Mouse (Mus musculus): ENCODE results near the gene Scarf1. TPM values are rescaled to one million over a fixed set of nuclear protein-coding genes. Genes with fewer than 3 reads are reported as not detected.
A peak's percentile ranks its signal among the peaks of the same experiment; 100 is the strongest.

Scarf1 gene
- total and polyA plus RNA-seq, 2 experiments from 2014 or later, result 10.0 to 20.2 TPM

GRCm38 (mm10) chr11:75511213-75511612 is 2.1 kb upstream of the Scarf1 start:
- no peak for ATAC-seq (ENCODE audit: insufficient read depth, low read depth)
- Histone ChIP-seq H3K9ac (replicated peaks; ENCODE audit: low read depth, low read length) (no peak overlapping the region), H3K4me3 (ENCODE audit: low read depth, low read length) (peak overlapping the region; percentile 68), H3K9me3 (replicated peaks; ENCODE audit: control insufficient read depth, low read length) (no peaks in the 10 kb centered on the region), H3K27ac (ENCODE audit: low read depth) (peak overlapping the region; percentile 61), H3K4me1 (ENCODE audit: control insufficient read depth, insufficient read depth) (peaks cover 12% of the 10 kb centered on the region; the same call in 1 of the 2 replicates), H3K4me2 (ENCODE audit: low read depth, low read length) (peak overlapping the region; percentile 94), H3K36me3 (replicated peaks; ENCODE audit: control insufficient read depth, insufficient read depth, low read length) (peaks cover 55% of the 10 kb centered on the region), H3K27me3 (ENCODE audit: control insufficient read depth, insufficient read depth, low read length) (no peaks in the 10 kb centered on the region)
- 64% methylated on average over 6 of the region's 6 CpGs for WGBS
- DNase-seq (ENCODE audit: low spot score), result no peak
- TF ChIP-seq EP300 (IDR thresholded peaks at IDR 0.05; ENCODE audit: low read depth), result no peak
- TF ChIP-seq CTCF (IDR thresholded peaks at IDR 0.05; ENCODE audit: low read depth), result no peak

GRCm38 (mm10) chr11:75512301-75513018 is 880 bp upstream of the Scarf1 start:
- peaks cover 57% of the 10 kb centered on the region for H3K36me3 ChIP-seq (replicated peaks; ENCODE audit: control insufficient read depth, insufficient read depth, low read length)
- H3K9me3 ChIP-seq (replicated peaks; ENCODE audit: control insufficient read depth, low read length), result no peaks in the 10 kb centered on the region
- no peaks in the 10 kb centered on the region for H3K27me3 ChIP-seq (ENCODE audit: control insufficient read depth, insufficient read depth, low read length)
- peaks cover 12% of the 10 kb centered on the region; the same call in 1 of the 2 replicates for H3K4me1 ChIP-seq (ENCODE audit: control insufficient read depth, insufficient read depth)
- no peak for ATAC-seq (ENCODE audit: insufficient read depth, low read depth)
- H3K4me2 ChIP-seq (ENCODE audit: low read depth, low read length), result no peak overlapping the region
- no peak overlapping the region for H3K4me3 ChIP-seq (ENCODE audit: low read depth, low read length)
- no peak for DNase-seq (ENCODE audit: low spot score)
- no peak for TF ChIP-seq CTCF (IDR thresholded peaks at IDR 0.05; ENCODE audit: low read depth)
- TF ChIP-seq EP300 (IDR thresholded peaks at IDR 0.05; ENCODE audit: low read depth), result no peak
- 73% methylated on average over 9 of the region's 9 CpGs for WGBS
- H3K27ac ChIP-seq (ENCODE audit: low read depth), result peak overlapping the region; percentile 50; the same call in 1 of the 2 replicates
- H3K9ac ChIP-seq (replicated peaks; ENCODE audit: low read depth, low read length), result no peak overlapping the region

- Histone ChIP-seq H3K27ac (ENCODE audit: low read depth) (no peak overlapping the region), H3K4me1 (ENCODE audit: control insufficient read depth, insufficient read depth) (peaks cover 6% of the 10 kb centered on the region; the same call in 1 of the 2 replicates), H3K4me2 (ENCODE audit: low read depth, low read length) (no peak overlapping the region), H3K9me3 (replicated peaks; ENCODE audit: control insufficient read depth, low read length) (no peaks in the 10 kb centered on the region), H3K9ac (replicated peaks; ENCODE audit: low read depth, low read length) (no peak overlapping the region), H3K36me3 (replicated peaks; ENCODE audit: control insufficient read depth, insufficient read depth, low read length) (peaks cover 41% of the 10 kb centered on the region), H3K27me3 (ENCODE audit: control insufficient read depth, insufficient read depth, low read length) (no peaks in the 10 kb centered on the region), H3K4me3 (ENCODE audit: low read depth, low read length) (no peak overlapping the region)
- ATAC-seq (ENCODE audit: insufficient read depth, low read depth), result no peak
- 90% methylated on average over 25 of the region's 25 CpGs for WGBS
- no peak for DNase-seq (ENCODE audit: low spot score)
- no peak for TF ChIP-seq EP300 (IDR thresholded peaks at IDR 0.05; ENCODE audit: low read depth)
- TF ChIP-seq CTCF (IDR thresholded peaks at IDR 0.05; ENCODE audit: low read depth), result no peak
These were observed 1.8 kb downstream of the Scarf1 start for GRCm38 (mm10) chr11:75515186-75515585.

- Histone ChIP-seq H3K27ac (ENCODE audit: low read depth) (no peak overlapping the region), H3K36me3 (replicated peaks; ENCODE audit: control insufficient read depth, insufficient read depth, low read length) (peaks cover 41% of the 10 kb centered on the region), H3K9ac (replicated peaks; ENCODE audit: low read depth, low read length) (no peak overlapping the region), H3K4me3 (ENCODE audit: low read depth, low read length) (no peak overlapping the region), H3K4me1 (ENCODE audit: control insufficient read depth, insufficient read depth) (no peaks in the 10 kb centered on the region), H3K27me3 (ENCODE audit: control insufficient read depth, insufficient read depth, low read length) (no peaks in the 10 kb centered on the region), H3K4me2 (ENCODE audit: low read depth, low read length) (no peak overlapping the region), H3K9me3 (replicated peaks; ENCODE audit: control insufficient read depth, low read length) (no peaks in the 10 kb centered on the region)
- DNase-seq (ENCODE audit: low spot score) (no peak), ATAC-seq (ENCODE audit: insufficient read depth, low read depth) (no peak)
- WGBS, result 75% methylated on average over 15 of the region's 15 CpGs
- TF ChIP-seq CTCF (IDR thresholded peaks at IDR 0.05; ENCODE audit: low read depth) (no peak), EP300 (IDR thresholded peaks at IDR 0.05; ENCODE audit: low read depth) (no peak)
These were observed 6.7 kb downstream of the Scarf1 start for GRCm38 (mm10) chr11:75519834-75520633.

GRCm38 (mm10) chr11:75521609-75522008 is 8.3 kb downstream of the Scarf1 start:
- H3K9ac ChIP-seq (replicated peaks; ENCODE audit: low read depth, low read length), result no peak overlapping the region
- TF ChIP-seq EP300 (IDR thresholded peaks at IDR 0.05; ENCODE audit: low read depth) (no peak), CTCF (IDR thresholded peaks at IDR 0.05; ENCODE audit: low read depth) (no peak)
- peaks cover 42% of the 10 kb centered on the region for H3K36me3 ChIP-seq (replicated peaks; ENCODE audit: control insufficient read depth, insufficient read depth, low read length)
- no peak overlapping the region for H3K4me2 ChIP-seq (ENCODE audit: low read depth, low read length)
- no peak for DNase-seq (ENCODE audit: low spot score)
- no peak overlapping the region for H3K4me3 ChIP-seq (ENCODE audit: low read depth, low read length)
- no peak overlapping the region for H3K27ac ChIP-seq (ENCODE audit: low read depth)
- no peak for ATAC-seq (ENCODE audit: insufficient read depth, low read depth)
- H3K4me1 ChIP-seq (ENCODE audit: control insufficient read depth, insufficient read depth), result no peaks in the 10 kb centered on the region
- no peaks in the 10 kb centered on the region for H3K9me3 ChIP-seq (replicated peaks; ENCODE audit: control insufficient read depth, low read length)
- no peaks in the 10 kb centered on the region for H3K27me3 ChIP-seq (ENCODE audit: control insufficient read depth, insufficient read depth, low read length)
- WGBS, result 87% methylated on average over 4 of the region's 4 CpGs

Measured in heart, postnatal 0 days (tissue).